Mouse (Mus musculus) layer of hippocampus, postnatal 10 days (tissue): ENCODE results near the gene Bloc1s3. TPM values are rescaled to one million over a fixed set of nuclear protein-coding genes. Genes with fewer than 3 reads are reported as not detected.
A peak's percentile ranks its signal among the peaks of the same experiment; 100 is the strongest.

ENCODE experiments used
- DNase-seq, 2 experiments: peaks; one replicate each; pipeline ENCODE4 v3.0.0; 2021; ENCODE audit warnings: low spot score in 2 of 2
- total RNA-seq, 2 experiments: library from RNA; stranded (reverse); gene quantifications; 2 replicates each; pipeline ENCODE4 v1.2.3; 2021

Bloc1s3 gene
- total RNA-seq, 2 experiments from 2014 or later, result 6.9 to 8.2 TPM

- no peak for DNase-seq
Measured at GRCm38 (mm10) chr7:19485488-19485887, 22.7 kb downstream of the Bloc1s3 start.

- no peak for DNase-seq
Measured at GRCm38 (mm10) chr7:19483281-19483680, 24.9 kb downstream of the Bloc1s3 start.

GRCm38 (mm10) chr7:19477624-19478384, 30.4 kb downstream of the Bloc1s3 start:
- no peak for DNase-seq

GRCm38 (mm10) chr7:19477084-19477483, 31.1 kb downstream of the Bloc1s3 start:
- no peak for DNase-seq

- peak; percentile 75 to 83 for DNase-seq
Measured at GRCm38 (mm10) chr7:19473875-19474443, 34.2 kb downstream of the Bloc1s3 start.

- no peak for DNase-seq
Measured at GRCm38 (mm10) chr7:19472403-19472802, 35.8 kb downstream of the Bloc1s3 start.

GRCm38 (mm10) chr7:19470308-19470707, 37.9 kb downstream of the Bloc1s3 start:
- no peak for DNase-seq

- no peak for DNase-seq
Measured at GRCm38 (mm10) chr7:19469404-19469803, 38.8 kb downstream of the Bloc1s3 start.

- no peak for DNase-seq
Measured at GRCm38 (mm10) chr7:19468279-19468678, 39.9 kb downstream of the Bloc1s3 start.

- DNase-seq, result no peak
Measured at GRCm38 (mm10) chr7:19467638-19468037, 40.5 kb downstream of the Bloc1s3 start.

GRCm38 (mm10) chr7:19466602-19467145, 41.5 kb downstream of the Bloc1s3 start:
- no peak for DNase-seq

- DNase-seq, result no peak
Measured at GRCm38 (mm10) chr7:19464367-19465307, 43.5 kb downstream of the Bloc1s3 start.

GRCm38 (mm10) chr7:19462884-19463381, 45.2 kb downstream of the Bloc1s3 start, which contains the start of gene Exoc3l2:
Gene Exoc3l2, plus strand, starts transcription at chr7:19463331.
- no peak for DNase-seq

- no peak for DNase-seq
Measured at GRCm38 (mm10) chr7:19462443-19462842, 45.7 kb downstream of the Bloc1s3 start.

- peak; percentile 92 to 93 for DNase-seq
Measured at GRCm38 (mm10) chr7:19461488-19461887, 46.7 kb downstream of the Bloc1s3 start.

- DNase-seq, result no peak
Measured at GRCm38 (mm10) chr7:19460500-19460899, 47.7 kb downstream of the Bloc1s3 start.

GRCm38 (mm10) chr7:19459144-19459870, 48.9 kb downstream of the Bloc1s3 start:
- no peak for DNase-seq

GRCm38 (mm10) chr7:19458591-19459111, 49.5 kb downstream of the Bloc1s3 start, which contains the start of gene Mark4:
Gene Mark4, minus strand, starts transcription at chr7:19458821.
- peak; percentile 75 to 83 for DNase-seq

GRCm38 (mm10) chr7:19458072-19458486, 50.1 kb downstream of the Bloc1s3 start:
- peak; percentile 73 to 75 for DNase-seq
